Mouse (Mus musculus) megakaryocyte progenitor cell, adult 5-6 weeks (primary cell): ENCODE measurements around the gene St6galnac5. TPM values are rescaled to one million over a fixed set of nuclear protein-coding genes. Genes with fewer than 3 reads are reported as not detected.
A peak's percentile ranks its signal among the peaks of the same experiment; 100 is the strongest.

Source experiments
- ATAC-seq: replicated peaks from 2 replicates; pipeline ENCODE4 v1.8.0; 2016; ENCODE audit warnings: mild to moderate bottlenecking, moderate TSS enrichment, inconsistent platforms; ENCODE audit not compliant: poor library complexity
- total RNA-seq, 2 experiments: library from RNA; stranded (forward) in 1 of 2; stranded (reverse) in 1 of 2; fragments of 157-497, 149-512 nt in 1 of 2; fragments of 200-1000 nt in 1 of 2; gene quantifications; 2 replicates each; pipeline versions ENCODE4 v1.2.3 to v1.2.4; 2015 to 2017

Gene St6galnac5
- total RNA-seq, 2 experiments from 2014 or later, result 0.08 TPM; not detected in 1

DNA sequence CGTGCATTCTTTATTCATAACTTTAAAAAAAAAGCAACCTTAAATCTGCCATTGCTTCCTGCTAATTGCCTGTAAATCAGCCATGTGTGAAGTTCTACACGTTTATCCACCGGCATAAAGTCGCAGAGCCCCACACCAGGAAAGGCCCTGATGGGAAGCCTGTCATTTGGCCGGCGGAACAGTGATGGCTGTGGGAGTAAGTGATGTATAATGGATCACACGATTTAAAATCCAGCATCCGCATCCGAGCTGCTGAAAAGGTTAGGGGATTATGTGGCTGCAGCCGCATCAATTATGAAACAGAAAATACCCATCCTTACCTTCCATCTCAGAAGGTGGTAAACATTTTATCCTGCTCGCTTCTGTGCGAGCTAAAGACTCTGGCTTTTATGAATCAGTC lies 110.0 kb downstream of the St6galnac5 start:
- no peak for ATAC-seq

DNA sequence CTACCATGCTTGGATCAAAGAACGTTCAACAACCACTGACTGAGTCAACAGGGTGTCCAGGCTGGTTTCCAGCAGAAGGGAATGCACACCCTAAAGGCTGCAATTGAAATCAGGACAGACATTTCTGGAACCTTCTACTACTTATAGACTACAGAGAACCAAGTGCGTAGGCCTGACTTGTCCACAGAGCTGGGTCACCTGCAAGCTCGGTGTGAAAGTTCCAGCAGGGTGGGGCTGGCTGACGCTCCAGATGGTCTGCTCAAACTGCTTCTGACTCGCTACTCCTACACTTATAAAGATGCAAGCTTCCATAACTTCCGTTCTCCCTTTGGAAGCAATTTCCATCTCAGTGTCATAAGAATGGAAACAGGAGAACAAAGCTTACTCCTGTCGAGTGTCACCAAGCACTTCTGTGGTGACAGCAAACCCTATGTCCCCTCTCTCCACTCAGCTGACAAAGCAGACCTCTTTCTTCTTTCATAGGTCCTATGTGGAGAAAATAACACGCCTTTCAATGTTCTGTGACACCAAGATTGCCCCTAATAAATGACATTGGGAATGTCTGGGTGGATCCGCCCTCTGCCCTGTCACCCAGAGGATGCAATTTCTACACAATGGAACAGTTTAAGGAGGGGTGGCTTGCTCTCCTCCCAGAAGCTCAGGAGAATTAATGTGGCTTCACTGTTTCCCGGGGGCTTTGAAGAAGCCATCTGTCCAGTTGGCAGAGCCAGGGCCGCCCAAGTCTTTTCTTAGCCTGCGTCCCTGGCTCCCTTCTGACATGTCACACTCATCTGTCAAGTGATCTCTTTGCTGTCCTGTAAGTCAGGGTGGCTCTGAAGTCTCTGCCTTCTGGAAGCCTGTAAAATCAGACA lies 114.2 kb downstream of the St6galnac5 start:
- ATAC-seq, result no peak

DNA sequence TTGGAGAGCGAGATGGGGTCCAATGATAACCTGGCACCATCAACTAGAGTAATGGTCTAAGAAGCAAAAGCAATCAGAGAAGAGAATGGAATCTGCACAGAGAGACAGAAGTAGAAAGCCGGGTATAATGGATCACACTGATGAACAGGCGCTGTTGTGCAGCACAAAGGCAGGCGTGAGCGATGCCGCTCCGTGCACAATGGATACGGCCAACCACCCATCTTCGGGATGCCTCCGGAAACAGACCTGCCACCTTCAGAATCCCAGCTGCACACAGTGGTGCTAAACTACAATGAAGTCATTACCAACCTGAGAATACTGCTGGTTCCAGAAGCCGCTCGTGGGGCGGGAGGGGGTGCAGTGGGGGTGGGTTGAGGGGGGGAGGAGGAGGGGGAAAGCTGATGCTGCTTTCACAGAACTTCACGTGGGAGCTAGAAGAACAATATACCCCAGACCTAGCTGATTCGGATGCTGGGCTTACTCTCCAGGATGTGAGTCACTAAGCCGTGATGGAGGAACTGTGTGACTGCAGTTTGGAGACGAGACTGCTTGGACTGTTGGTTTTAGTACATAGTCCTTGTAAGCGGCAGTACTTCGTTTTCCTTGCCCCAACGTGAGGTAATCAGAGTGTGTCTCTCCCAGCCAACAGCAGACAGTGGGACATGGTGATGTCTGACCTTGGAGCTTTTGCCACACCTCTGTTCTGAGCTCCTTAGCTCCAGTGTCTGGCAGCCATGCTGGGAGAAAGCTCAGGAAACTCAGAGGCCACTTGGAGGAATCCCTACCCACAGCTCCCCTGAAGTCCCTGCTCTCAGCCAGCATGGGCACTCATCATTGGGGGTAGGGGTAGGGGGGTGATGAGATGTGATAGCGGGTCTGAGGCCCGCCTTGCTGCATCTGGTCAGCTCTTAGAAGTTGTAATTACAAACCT lies 115.7 kb downstream of the St6galnac5 start:
- ATAC-seq, result no peak

DNA sequence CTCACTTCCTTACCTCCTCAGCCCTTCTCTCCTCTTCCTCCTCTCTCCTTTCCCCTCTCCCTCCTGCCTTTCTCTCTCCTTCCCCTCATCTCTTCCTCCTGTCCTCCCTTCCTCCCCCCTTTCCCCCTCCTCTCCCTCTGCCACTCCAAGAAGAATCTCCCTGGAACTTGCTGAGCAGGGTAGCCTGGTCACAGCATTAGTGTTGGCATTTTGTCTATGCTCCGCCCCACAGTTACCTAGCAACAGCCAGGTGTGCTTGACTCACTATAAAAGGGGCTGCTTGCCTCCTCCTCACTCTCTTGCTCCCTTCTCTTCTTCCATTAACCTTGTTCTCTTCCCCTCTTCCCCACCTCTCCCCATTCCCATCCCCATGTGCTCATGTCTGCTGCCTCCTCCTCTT lies 120.1 kb downstream of the St6galnac5 start:
- no peak for ATAC-seq

DNA sequence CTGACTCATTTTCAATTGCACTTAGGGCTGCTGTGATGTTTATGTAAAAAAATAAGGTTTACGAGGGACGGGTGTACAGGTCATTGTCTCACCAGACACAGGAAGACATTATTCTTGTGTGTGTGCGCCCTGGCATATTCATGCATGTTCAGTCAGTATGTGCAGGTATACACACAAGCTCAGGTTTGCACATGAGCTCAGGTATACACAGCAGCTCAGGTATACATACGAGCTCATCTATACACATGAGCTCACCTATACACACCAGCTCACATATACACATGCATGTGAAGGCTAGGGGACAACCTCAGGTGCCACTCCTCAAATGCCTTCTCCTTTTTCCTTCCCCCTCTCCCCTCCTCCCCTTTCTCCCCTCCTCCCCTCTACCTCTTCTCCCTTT lies 120.6 kb downstream of the St6galnac5 start:
- ATAC-seq, result no peak

DNA sequence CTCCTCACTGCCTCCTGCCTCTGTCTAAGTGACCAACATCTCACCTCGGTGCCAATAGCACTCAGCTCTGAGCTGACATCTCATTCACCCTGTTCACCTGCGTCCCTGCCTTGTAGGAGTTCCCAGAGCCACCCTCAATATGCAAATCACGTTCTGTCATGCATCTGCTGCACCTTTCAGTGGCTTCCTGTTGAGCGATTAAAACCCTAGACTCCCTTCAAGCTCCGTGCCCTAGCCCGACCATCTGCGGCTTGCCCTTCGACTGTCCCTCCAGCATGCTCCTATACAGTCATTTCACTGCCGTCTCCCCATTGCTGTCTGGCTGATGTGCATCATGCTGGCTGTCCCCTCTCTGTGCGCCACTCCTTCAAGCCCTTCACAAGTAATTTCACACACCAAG lies 126.0 kb downstream of the St6galnac5 start:
- ATAC-seq, result no peak

DNA sequence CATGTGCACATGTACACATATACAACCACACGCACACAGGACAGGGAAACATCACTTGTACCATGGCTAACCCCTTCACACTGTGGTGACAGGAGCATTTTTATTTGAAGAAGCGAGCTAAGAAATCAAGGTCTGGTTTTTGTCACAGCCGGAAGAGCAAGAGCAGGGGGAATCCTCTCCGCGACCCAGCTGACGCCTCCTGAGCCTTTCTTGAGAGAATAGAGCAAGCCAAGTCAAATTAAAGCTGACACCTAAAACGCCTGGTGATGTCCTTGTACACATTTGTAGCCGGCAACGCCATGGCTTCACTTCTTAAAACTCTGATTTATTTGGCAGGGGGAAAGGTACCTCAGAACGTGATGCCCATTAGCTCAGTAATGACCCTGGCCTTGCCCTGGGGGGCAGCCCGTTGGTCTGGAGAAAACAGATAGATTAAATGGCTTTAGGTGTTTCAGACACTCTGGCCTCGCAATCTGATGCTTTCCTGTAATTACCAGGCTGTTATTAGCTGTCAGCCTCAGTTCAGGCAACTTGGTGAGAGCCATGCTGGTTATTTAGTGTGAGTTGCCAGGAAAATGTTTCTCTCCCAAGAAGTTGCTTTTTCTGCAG lies 126.9 kb downstream of the St6galnac5 start:
- ATAC-seq, result no peak

DNA sequence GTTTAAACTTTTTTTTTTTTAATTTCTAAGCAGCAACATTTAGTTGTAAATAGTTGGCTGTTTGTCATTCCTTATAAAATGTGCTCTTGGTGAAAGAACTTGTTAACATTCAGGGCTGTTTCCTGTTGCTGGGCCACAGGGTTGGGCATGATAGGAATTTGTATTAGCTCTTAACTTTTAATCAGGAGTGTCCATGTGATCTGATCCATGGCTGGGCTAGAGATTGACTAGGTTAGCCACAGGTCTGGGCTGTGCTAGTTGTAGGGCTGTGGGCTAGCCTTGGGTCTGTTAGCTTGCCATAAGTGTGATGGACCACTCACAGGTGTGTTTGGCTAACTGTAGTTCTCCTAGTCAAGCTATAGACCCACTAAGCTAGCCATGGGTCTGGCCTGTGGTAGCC lies 138.1 kb downstream of the St6galnac5 start:
- ATAC-seq, result no peak

DNA sequence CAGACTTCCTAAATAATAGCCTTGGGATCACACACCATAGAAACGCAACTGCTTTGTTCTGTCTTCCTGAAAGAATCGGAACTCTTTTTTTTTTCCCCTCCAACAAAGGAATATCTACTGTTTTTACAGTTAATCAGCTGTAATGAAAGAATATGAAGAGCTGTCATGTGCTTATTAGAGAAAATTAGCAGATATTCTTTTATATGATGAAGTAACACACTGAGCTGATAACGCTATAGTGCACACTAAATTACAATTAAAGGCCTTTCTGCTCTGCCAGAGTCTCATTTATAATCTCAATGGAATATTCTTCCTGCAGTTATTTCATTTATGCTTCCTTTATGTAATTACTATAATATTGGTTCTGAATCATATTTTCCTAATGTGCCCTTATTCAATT lies 139.4 kb downstream of the St6galnac5 start:
- ATAC-seq, result no peak

DNA sequence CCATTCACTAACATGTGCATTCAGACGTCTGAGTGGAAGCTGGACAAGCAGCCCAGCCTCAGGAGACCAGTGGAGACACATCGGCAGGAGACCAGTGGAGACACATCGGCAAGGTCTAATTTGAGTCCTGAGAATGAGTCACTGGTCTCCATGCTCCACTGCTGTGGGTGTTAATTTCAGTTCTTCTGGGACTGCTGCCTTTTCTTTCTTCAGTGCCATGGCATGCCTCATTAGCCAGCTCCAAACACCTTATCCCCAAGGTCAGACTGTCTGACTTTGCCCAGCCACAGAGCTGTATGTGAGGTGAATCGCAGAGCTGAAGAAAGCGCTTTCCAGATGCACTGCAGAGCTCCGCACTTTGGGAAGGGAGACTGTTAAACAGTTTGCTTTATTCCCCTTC lies 140.8 kb downstream of the St6galnac5 start:
- no peak for ATAC-seq

DNA sequence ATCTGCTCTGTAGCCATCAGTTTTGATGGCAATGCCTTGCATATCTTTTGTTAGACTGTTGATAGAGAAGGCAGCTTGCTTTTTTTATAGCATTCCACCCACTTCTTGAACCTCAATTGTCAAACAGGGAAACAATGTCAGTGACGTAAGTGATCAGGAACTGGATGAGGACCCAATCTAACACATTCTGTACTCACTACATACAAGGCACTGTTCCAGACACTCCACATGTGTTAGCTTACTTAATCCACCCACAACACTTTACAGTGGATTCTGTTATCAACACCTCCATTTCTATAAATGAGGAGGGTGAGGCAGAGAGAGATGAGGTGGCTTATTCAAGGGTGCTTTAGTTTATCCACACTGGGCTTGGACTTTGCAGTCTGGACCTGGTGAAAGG lies 144.1 kb downstream of the St6galnac5 start:
- no peak for ATAC-seq

DNA sequence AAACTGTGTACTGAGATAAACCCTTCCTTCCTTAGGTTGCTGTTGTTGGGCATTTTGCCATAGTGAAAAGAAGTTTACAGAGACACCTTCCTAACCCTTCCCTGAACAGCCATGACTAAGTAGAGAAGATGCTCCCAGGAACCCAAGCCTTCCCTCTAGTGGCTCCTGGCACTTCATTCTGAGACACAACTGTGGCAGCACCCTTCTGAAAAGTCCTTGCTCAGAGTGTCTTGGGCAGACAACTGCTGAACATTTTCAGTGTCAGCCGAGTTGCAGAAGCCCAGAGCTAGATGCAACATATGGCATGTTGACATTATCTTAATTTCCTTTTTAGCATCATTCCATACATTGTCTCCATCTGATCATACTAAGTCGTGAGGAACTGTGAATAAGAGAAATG lies 144.6 kb downstream of the St6galnac5 start:
- ATAC-seq, result no peak

DNA sequence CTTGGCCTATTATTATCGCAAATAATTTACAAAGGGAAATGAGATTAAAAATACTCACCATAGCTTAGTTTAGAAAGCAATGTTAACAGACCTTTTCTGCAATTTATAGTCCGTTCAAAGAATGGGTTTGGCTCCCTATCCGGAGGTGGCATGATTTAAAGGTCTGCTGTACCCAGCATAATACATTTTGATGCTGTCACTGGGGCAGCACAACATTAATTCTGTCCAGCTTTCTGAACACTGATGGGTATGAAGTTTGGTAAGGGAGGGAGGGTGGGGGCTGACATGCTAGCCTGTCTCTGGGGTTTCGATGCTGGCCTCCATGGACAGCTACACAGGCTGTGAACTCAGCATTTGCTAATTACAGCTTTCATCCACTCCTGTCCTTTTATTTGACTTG lies 149.6 kb downstream of the St6galnac5 start:
- no peak for ATAC-seq

DNA sequence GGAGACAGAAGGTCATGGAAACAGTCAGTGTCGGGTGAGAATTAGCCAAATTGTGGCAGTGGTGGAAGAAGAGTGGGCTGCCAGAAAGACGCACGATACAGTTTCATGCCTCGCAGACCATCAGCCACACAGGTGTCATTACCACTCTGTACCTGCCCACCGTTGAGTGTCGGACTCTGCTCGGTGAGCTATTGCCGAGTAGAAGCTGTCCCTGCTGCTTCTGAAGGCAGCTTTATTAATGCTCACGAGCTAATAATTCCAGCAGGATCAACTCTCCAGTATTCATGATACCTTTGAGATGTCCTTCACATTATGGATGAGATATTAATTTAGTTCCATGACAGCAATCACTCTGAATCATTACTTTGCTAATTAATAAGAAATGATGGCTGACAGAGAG lies 150.1 kb downstream of the St6galnac5 start:
- ATAC-seq, result no peak

DNA sequence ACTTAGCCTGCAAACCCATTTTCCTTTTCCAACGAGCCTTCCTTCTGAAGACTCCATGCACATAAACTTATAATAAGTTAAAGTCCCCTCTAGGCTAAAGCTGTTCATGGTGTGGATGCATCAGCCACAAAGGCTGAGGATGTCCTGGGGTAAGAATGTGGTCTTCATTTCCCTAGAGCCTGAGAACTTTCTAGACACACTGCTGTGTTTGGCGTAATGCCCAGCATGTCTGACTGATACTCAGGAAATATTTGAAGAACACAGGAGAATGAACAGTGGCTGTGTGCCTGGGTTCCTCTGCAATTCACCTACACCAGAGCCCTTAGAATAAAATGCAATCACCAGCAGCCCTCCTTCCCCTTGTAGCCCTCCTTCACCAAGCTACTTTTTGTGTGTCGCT lies 150.7 kb downstream of the St6galnac5 start:
- ATAC-seq, result no peak

DNA sequence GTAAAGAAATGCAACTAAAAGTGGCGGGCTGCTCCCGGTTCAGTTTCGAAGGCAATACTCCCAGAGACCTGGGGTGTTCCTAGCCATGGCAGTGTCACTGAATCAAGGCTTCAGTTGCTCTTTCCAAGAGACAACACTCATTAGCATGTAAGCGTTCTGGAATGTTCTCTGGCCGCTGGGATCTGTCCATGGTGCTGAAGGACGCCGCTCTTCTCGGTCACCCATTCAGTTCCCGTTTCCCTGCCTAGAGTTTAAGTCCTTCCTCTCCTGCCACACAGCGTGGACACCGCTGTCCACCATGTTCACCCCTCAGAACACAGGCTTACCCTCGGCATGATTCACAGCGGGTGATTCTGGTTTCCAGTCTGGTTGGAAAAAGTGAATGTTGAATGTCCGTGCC lies 160.8 kb downstream of the St6galnac5 start:
- ATAC-seq, result peak; percentile 80

DNA sequence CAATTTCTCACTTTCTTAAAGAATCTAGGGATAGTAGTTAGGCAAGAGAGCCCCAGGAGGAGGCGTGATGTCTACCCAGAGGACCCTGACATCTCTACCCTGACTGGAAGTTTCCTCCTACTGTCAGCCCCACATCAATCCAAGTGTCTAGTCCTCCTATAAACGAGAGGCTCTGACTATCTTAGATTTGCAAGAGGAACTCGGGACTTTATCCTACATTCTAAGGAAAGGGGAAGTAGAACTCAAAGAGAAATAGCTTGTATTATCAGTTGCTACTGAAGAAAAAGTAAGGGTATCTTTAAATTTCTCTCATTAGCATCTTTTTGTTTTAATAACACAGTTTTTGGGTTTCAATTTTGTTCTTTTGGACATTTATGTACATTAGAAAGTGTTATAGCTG lies 161.6 kb downstream of the St6galnac5 start:
- no peak for ATAC-seq

DNA sequence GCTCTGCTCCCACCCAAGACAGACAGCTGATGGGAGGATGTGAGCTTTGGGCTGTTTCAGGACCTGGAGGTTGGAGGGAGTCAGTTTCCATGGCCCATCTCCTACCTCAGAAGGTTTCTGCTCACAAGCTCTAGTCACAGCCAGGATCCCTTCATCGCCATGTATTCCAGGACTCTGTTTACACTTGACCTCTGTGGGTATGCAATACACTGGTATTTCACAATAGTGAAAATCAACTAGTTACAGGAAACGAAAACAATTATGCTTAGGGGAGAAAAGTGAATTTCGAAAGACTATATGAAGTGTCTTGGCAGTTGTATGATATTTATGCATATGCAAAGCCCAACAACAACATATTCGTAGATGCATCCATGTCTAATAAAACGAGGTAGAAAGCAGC lies 166.9 kb downstream of the St6galnac5 start:
- ATAC-seq, result no peak

DNA sequence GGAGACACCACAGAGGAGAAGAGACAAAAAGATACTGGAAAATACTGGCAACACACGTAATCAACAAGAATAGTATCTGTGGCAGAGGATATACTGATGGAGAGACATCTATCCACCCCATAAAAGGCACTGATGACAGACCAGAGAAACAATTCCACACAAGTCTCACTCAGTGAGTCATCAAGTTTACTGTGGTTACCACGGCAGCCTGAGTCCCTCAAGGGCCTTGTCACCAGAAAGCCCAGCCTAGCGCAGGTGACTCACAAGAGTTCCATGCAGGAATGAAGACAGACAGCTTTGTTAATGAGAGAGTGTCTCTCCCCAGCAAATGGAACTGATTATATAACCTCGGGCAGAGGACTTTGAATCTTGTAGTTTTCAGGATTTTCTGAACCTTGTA lies 168.1 kb downstream of the St6galnac5 start:
- ATAC-seq, result peak; percentile 44; the same call in 1 of the 2 replicates

DNA sequence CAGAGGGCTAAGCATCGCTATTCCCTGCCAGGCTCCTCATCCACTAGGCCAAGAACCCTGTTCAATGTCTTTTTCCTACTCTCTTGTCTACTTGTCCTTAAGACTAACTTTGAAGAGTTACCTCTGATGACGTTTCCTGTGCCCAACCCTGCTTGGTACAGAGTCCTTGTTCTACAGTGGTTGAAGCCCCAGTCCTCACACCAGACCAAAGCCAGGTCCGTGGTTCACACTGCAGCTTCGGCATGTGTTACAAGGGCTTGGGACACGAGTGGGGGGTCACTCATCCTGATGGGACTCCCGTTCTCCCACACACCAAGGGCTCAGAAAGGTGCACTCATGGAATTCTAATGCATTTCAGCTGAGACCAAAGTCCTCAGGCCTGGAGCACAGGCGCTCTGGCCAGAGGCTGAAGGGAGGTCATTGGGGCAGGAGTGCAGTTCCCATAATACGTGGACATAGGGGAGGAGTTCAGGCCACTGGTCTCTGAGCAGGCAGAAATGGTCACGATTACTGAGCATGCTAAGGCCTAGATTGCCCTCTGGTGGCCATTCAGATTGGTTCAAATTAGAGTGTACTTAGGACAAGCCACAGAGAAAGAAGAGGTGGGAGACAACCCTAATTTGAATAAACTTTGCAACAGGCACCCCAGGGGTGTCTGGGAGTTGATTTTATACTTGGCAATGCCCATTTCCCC lies 182.2 kb downstream of the St6galnac5 start:
- peak; percentile 87 for ATAC-seq

DNA sequence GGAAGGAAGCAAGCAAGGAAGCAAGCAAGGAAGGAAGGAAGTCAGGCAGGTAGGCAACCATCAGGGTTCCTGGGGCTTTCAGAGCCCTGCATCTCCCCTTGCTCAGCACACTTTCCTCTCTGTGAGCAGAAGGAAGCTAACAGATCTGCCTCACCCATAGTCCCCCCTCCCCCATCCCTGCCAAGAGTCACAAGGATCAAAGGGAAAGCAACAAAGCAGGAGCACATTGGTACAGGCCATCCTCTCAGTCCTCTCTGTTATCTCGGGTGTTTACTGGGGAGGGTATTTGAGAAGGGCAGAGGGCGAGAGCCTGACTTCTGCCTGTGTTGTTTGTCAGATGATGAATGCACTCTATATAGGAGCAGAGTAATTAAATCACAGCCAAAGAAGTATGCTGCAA lies 184.7 kb downstream of the St6galnac5 start:
- no peak for ATAC-seq
